Mouse (Mus musculus): Measurements from ENCODE around the gene Mettl24. TPM values are rescaled to one million over a fixed set of nuclear protein-coding genes. Genes with fewer than 3 reads are reported as not detected.

The Mettl24 gene
- total and polyA plus RNA-seq, 3 experiments, result not detected

DNA sequence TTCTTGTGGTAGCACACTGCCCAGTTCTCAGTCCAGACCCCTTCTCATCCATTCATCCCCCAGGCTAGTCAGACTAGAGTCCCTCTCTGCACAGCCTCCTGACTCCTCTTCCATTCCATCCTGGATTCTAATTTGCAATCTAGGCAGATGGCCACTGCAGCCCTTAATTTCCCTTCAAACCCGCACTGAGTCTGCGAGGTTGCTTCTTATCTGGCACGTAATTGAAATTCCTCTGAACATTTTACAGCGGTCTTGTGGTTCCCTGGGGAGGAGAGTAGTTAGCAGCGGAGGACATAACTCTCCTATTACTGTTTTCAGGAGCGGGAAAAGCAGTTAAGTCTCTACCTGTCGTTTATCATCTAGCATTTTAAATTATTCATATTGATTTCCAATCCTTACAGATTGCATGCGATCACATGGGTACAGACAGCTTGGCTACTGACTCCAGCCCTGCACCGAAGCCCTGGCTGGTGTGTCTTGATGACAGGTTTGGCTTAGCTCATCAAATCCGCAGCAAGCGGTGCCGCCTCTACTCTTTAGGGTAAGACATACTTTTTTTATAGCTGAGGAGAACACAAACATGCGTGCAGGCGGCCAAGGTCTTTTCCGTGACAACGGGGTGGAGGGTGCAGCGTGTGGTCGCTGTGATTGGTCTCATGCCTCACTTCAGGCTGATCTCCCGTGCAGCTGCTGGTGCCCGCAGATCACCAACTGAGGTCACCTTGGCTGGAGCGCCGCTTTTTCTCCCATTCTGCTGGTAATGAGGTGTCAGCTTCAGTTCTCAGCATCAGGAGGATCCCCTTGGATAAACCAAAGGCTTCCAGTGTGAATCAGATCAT, 54.4 kb downstream of the Mettl24 start:
- TF ChIP-seq CHD1 (IDR thresholded peaks at IDR 0.05; ENCODE audit: low read depth, low read length) (no peak), ETS1 (IDR thresholded peaks at IDR 0.05; ENCODE audit: low read depth, low read length) (no peak), MAX (IDR thresholded peaks at IDR 0.05; ENCODE audit: low read length) (no peak), SIN3A (IDR thresholded peaks at IDR 0.05; ENCODE audit: low read length) (no peak), CHD2 (IDR thresholded peaks at IDR 0.05; ENCODE audit: low read length) (no peak), RAD21 (IDR thresholded peaks at IDR 0.05; ENCODE audit: low read depth, low read length) (no peak), UBTF (IDR thresholded peaks at IDR 0.05; ENCODE audit: borderline replicate concordance, insufficient read depth, low read depth, low read length) (no peak), POLR2AphosphoS5 (IDR thresholded peaks at IDR 0.05; ENCODE audit: borderline replicate concordance, low read depth, low read length) (no peak), BHLHE40 (IDR thresholded peaks at IDR 0.05; ENCODE audit: borderline replicate concordance, low read depth, low read length) (no peak), KAT2A (conservative IDR thresholded peaks at IDR 0.05; ENCODE audit: low read depth, low read length) (no peak), CTCF (IDR thresholded peaks at IDR 0.05 in 2 of 3, conservative IDR thresholded peaks at IDR 0.05 in 1 of 3; ENCODE audit: control insufficient read depth in 1 of 3, insufficient read depth in 1 of 3, low read depth in 2 of 3, low read length in 3 of 3, poor library complexity in 1 of 3, severe bottlenecking in 1 of 3) (no peak), SMC3 (IDR thresholded peaks at IDR 0.05; ENCODE audit: low read depth, low read length) (no peak), TBP (IDR thresholded peaks at IDR 0.05; ENCODE audit: low read depth, low read length) (no peak), GABPA (IDR thresholded peaks at IDR 0.05; ENCODE audit: low read depth, low read length) (no peak), MEF2A (IDR thresholded peaks at IDR 0.05; ENCODE audit: extremely low read depth, insufficient replicate concordance, low read depth, low read length, poor library complexity, severe bottlenecking) (no peak), NELFE (IDR thresholded peaks at IDR 0.05; ENCODE audit: low read depth, low read length) (no peak), ZKSCAN1 (IDR thresholded peaks at IDR 0.05; ENCODE audit: low read depth, low read length) (no peak), POLR2AphosphoS2 (IDR thresholded peaks at IDR 0.05; ENCODE audit: low read length) (no peak)

GRCm38 (mm10) chr10:40740696-40741095, 57.6 kb downstream of the Mettl24 start:
- TF ChIP-seq POLR2AphosphoS5 (IDR thresholded peaks at IDR 0.05; ENCODE audit: borderline replicate concordance, low read depth, low read length) (no peak), SMC3 (IDR thresholded peaks at IDR 0.05; ENCODE audit: low read depth, low read length) (no peak), POLR2AphosphoS2 (IDR thresholded peaks at IDR 0.05; ENCODE audit: low read length) (no peak), MYC (IDR thresholded peaks at IDR 0.05; ENCODE audit: low read depth, low read length) (no peak), ZMIZ1 (IDR thresholded peaks at IDR 0.05; ENCODE audit: low read depth, low read length) (no peak), RAD21 (IDR thresholded peaks at IDR 0.05; ENCODE audit: low read depth, low read length) (no peak), MEF2A (IDR thresholded peaks at IDR 0.05; ENCODE audit: extremely low read depth, insufficient replicate concordance, low read depth, low read length, poor library complexity, severe bottlenecking) (no peak), HCFC1 (IDR thresholded peaks at IDR 0.05; ENCODE audit: low read depth, low read length) (no peak)
- Histone ChIP-seq H3K4me3 (ENCODE audit: control insufficient read depth in 1 of 2, insufficient read depth in 1 of 2, low read depth in 2 of 2, low read length in 2 of 2) (no peak overlapping the region), H3K27ac (ENCODE audit: control insufficient read depth, low read depth, low read length) (no peak overlapping the region), H3K9me3 (replicated peaks; ENCODE audit: insufficient read depth, low read length) (no peaks in the 10 kb centered on the region), H3K27me3 (ENCODE audit: control insufficient read depth in 1 of 2, insufficient read depth in 2 of 2, low read length in 2 of 2) (peaks cover 4 to 5% of the 10 kb centered on the region in 2 experiments), H3K9ac (ENCODE audit: control insufficient read depth, low read depth, low read length, poor library complexity, severe bottlenecking) (no peak overlapping the region), H3K4me1 (ENCODE audit: control insufficient read depth in 1 of 2, insufficient read depth in 2 of 2, low read length in 2 of 2) (no peaks in the 10 kb centered on the region), H3K79me2 (ENCODE audit: control insufficient read depth, insufficient read depth, low read length, poor library complexity) (no peaks in the 10 kb centered on the region), H3K36me3 (ENCODE audit: control insufficient read depth in 1 of 2, insufficient read depth in 2 of 2, low read length in 2 of 2) (no peaks in the 10 kb centered on the region)
- DNase-seq (ENCODE audit: low read depth, low spot score), result no peak

More for the DNA sequence above, 54.4 kb downstream of the Mettl24 start:
- no peaks in the 10 kb centered on the region for H3K4me1 ChIP-seq (ENCODE audit: control insufficient read depth in 1 of 2, insufficient read depth in 2 of 2, low read length in 2 of 2)
- no peak overlapping the region for H3K9ac ChIP-seq (ENCODE audit: control insufficient read depth, low read depth, low read length, poor library complexity, severe bottlenecking)
- H3K27ac ChIP-seq (ENCODE audit: control insufficient read depth, low read depth, low read length), result no peak overlapping the region
- no peaks in the 10 kb centered on the region for H3K36me3 ChIP-seq (ENCODE audit: control insufficient read depth in 1 of 2, insufficient read depth in 2 of 2, low read length in 2 of 2)
- H3K9me3 ChIP-seq (replicated peaks; ENCODE audit: insufficient read depth, low read length), result no peaks in the 10 kb centered on the region
- no peak for DNase-seq (ENCODE audit: low read depth, low spot score)
- peaks cover 4 to 5% of the 10 kb centered on the region in 2 experiments for H3K27me3 ChIP-seq (ENCODE audit: control insufficient read depth in 1 of 2, insufficient read depth in 2 of 2, low read length in 2 of 2)
- no peak overlapping the region for H3K4me3 ChIP-seq (ENCODE audit: control insufficient read depth in 1 of 2, insufficient read depth in 1 of 2, low read depth in 2 of 2, low read length in 2 of 2)
- no peaks in the 10 kb centered on the region for H3K79me2 ChIP-seq (ENCODE audit: control insufficient read depth, insufficient read depth, low read length, poor library complexity)

All from MEL (cell line).